Mouse (Mus musculus): ENCODE data around the gene Pagr1a. TPM values are rescaled to one million over a fixed set of nuclear protein-coding genes. Genes with fewer than 3 reads are reported as not detected.

The Pagr1a gene
- polyA plus RNA-seq, 2 experiments, result 15.2 to 32.2 TPM

DNA sequence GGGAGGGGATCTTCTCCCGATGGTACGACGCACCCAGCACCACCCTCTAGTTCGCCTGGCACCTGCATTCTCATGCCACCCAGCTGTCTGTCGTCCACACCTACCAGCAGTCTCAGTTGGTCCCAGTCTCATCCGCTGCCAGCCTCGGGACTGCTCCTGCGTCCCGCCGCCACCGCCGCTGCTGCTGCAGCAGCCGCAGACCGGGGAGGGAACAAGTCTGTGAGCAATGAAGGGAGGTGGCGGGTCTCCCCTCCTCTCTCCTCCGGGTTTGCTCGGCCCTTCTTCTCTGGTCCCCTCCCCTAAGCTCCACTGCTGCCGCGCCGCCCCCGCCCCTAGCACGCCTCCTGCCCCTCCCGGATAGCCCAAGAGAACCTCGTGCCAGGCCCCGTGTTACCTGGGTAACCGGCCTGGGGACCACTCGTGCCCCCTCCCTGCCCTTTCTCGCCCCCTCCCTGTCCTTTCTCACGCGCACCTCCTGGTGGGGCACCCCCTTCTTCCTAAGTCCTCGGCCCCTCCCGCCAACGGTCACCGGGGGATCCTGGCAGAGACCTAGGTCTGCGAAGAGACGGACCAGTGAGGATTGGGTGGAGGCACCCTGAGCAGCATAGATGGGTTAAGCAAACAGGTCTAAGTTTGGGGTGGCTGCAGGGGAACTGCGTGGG is 3.9 kb upstream of the Pagr1a start, which contains the start of the genes Gm42742 and Prrt2:
Gm42742 (minus strand) TSS at position 197 of the 662 bp plus-strand sequence.
Prrt2 (minus strand) TSS at position 311 of the 662 bp plus-strand sequence.
- peak within 1 kb of the TSS; percentile 67 for H3K4me2 ChIP-seq (ENCODE audit: low read depth)
- WGBS (ENCODE audit: insufficient replicate concordance), result 2% methylated on average over 36 of the region's 37 CpGs
- ATAC-seq (ENCODE audit: insufficient read depth) (no peak), DNase-seq (ENCODE audit: low read depth in 3 of 3, low spot score in 3 of 3) (no peak)
- H3K4me1 ChIP-seq (replicated peaks; ENCODE audit: control insufficient read depth in 2 of 2, insufficient read depth in 2 of 2, low read length in 1 of 2), result peaks cover 24 to 29% of the 10 kb centered on the region in 2 experiments
- peak within 1 kb of the TSS; percentile 13 to 36 for H3K4me3 ChIP-seq (ENCODE audit: insufficient read depth in 1 of 2, low read depth in 2 of 2, low read length in 2 of 2)
- H3K27me3 ChIP-seq (ENCODE audit: control insufficient read depth, insufficient read depth, low read length), result no peaks in the 10 kb centered on the region
- TF ChIP-seq EP300 (IDR thresholded peaks at IDR 0.05; ENCODE audit: low read depth) (no peak), CTCF (IDR thresholded peaks at IDR 0.05; ENCODE audit: low read depth) (no peak)
- peak within 1 kb of the TSS; percentile 48 for H3K9ac ChIP-seq (replicated peaks)
- no peak within 1 kb of the TSS for H3K27ac ChIP-seq
- H3K9me3 ChIP-seq (ENCODE audit: control insufficient read depth, low read length), result no peaks in the 10 kb centered on the region
- peaks cover 27% of the 10 kb centered on the region for H3K36me3 ChIP-seq (replicated peaks; ENCODE audit: control insufficient read depth, insufficient read depth, low read depth)

DNA sequence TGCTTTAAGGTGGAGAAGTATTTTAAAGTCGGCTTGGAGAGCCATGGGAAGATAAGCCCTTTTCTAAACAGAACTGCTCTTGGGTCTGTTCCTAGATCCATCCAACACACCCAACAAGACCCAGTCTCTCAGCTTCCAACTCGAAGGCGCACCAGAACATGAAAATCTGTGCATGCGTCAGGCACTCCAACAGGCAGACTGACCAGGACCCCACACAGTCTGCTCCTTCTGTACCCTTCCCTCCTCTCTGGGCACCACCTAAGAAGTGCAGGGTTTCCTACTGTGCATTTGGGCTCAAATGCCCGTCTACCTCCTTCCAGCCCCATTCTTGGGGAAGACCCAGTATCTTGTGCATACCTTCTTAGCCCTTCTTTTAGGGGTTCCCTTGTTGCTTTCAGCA is 3.3 kb upstream of the Pagr1a start:
- DNase-seq (ENCODE audit: low read depth in 3 of 3, low spot score in 3 of 3) (no peak), ATAC-seq (ENCODE audit: insufficient read depth) (no peak)
- no peaks in the 10 kb centered on the region for H3K9me3 ChIP-seq (ENCODE audit: control insufficient read depth, low read length)
- no peak overlapping the region for H3K9ac ChIP-seq (replicated peaks)
- 61% methylated on average over 5 of the region's 5 CpGs for WGBS (ENCODE audit: insufficient replicate concordance)
- peak overlapping the region; percentile 7 to 36; a peak in 2 of 4 replicates for H3K4me3 ChIP-seq (ENCODE audit: insufficient read depth in 1 of 2, low read depth in 2 of 2, low read length in 2 of 2)
- H3K4me1 ChIP-seq (replicated peaks; ENCODE audit: control insufficient read depth in 2 of 2, insufficient read depth in 2 of 2, low read length in 1 of 2), result peaks cover 24 to 35% of the 10 kb centered on the region in 2 experiments
- no peaks in the 10 kb centered on the region for H3K27me3 ChIP-seq (ENCODE audit: control insufficient read depth, insufficient read depth, low read length)
- H3K27ac ChIP-seq, result no peak overlapping the region
- H3K36me3 ChIP-seq (replicated peaks; ENCODE audit: control insufficient read depth, insufficient read depth, low read depth), result peaks cover 27% of the 10 kb centered on the region
- H3K4me2 ChIP-seq (ENCODE audit: low read depth), result peak overlapping the region; percentile 67
- TF ChIP-seq CTCF (IDR thresholded peaks at IDR 0.05; ENCODE audit: low read depth) (no peak), EP300 (IDR thresholded peaks at IDR 0.05; ENCODE audit: low read depth) (no peak)

DNA sequence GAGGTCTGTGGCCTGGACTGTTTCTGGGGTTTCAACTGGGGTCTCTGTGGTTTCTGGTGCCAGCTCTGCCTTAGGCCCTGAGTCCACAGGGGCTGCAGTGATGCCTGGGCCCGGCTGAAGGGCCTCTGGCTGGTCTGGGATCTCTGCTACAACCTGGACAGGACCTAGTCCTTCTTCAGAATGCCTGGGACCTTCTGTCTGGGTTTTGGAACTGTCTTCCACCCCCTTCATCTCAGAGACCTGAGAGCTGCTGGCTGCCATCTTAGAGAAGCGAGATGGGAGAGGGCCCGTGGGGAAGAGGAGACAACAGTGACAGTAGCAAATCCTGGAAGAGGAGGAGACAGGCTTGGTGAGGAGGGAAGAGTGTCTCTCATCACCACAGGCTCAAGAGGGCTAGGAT is 2.9 kb upstream of the Pagr1a start:
- H3K9ac ChIP-seq (replicated peaks), result no peak overlapping the region
- H3K9me3 ChIP-seq (ENCODE audit: control insufficient read depth, low read length), result no peaks in the 10 kb centered on the region

DNA sequence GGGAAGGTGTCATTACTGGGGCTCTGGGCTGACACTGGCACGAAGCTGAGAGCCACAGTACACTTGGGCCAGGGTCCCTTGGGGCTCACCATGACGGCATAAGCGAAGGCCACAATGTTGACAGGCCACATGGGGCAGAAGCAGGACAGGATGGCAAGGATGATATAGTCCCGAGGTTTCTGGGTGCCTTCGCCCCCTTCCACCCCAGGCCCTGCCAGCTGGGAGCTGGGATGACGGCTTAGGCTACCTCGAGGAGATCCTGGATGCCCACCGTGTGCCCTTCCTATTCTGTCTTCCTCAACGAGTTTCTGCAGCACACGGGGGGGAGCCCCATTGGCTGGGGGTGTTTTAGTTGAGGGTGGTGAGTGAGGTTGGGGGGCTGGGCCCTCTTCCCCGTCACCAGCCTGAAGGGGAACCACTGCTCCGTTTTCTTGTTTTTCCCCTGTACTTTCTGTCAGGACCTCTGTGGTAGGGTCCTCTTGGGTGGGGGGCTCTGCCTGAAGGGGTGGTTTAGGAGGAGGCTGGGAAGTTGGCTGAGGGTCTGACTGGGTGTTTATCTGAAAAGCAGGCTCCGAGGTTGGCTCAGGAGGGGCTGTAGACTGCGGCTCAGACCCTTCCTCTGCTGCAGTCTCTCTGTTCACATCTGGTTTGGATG is 2.3 kb upstream of the Pagr1a start:
- Histone ChIP-seq H3K9me3 (ENCODE audit: control insufficient read depth, low read length) (no peaks in the 10 kb centered on the region), H3K4me2 (ENCODE audit: low read depth) (no peak overlapping the region), H3K4me1 (replicated peaks; ENCODE audit: control insufficient read depth in 2 of 2, insufficient read depth in 2 of 2, low read length in 1 of 2) (peaks cover 24 to 34% of the 10 kb centered on the region in 2 experiments), H3K36me3 (replicated peaks; ENCODE audit: control insufficient read depth, insufficient read depth, low read depth) (peaks cover 27% of the 10 kb centered on the region), H3K27me3 (ENCODE audit: control insufficient read depth, insufficient read depth, low read length) (no peaks in the 10 kb centered on the region), H3K4me3 (ENCODE audit: insufficient read depth in 1 of 2, low read depth in 2 of 2, low read length in 2 of 2) (no peak overlapping the region), H3K27ac (no peak overlapping the region), H3K9ac (replicated peaks) (no peak overlapping the region)
- DNase-seq (ENCODE audit: low read depth in 3 of 3, low spot score in 3 of 3) (no peak), ATAC-seq (ENCODE audit: insufficient read depth) (no peak)
- 69% methylated on average over 14 of the region's 14 CpGs for WGBS (ENCODE audit: insufficient replicate concordance)
- TF ChIP-seq CTCF (IDR thresholded peaks at IDR 0.05; ENCODE audit: low read depth) (no peak), EP300 (IDR thresholded peaks at IDR 0.05; ENCODE audit: low read depth) (no peak)

More for the DNA sequence above, 2.9 kb upstream of the Pagr1a start:
- Histone ChIP-seq H3K27me3 (ENCODE audit: control insufficient read depth, insufficient read depth, low read length) (no peaks in the 10 kb centered on the region), H3K36me3 (replicated peaks; ENCODE audit: control insufficient read depth, insufficient read depth, low read depth) (peaks cover 29% of the 10 kb centered on the region), H3K27ac (no peak overlapping the region), H3K4me3 (ENCODE audit: insufficient read depth in 1 of 2, low read depth in 2 of 2, low read length in 2 of 2) (no peak overlapping the region), H3K4me2 (ENCODE audit: low read depth) (no peak overlapping the region), H3K4me1 (replicated peaks; ENCODE audit: control insufficient read depth in 2 of 2, insufficient read depth in 2 of 2, low read length in 1 of 2) (peaks cover 24 to 36% of the 10 kb centered on the region in 2 experiments)
- DNase-seq (ENCODE audit: low read depth in 3 of 3, low spot score in 3 of 3) (no peak), ATAC-seq (ENCODE audit: insufficient read depth) (no peak)
- TF ChIP-seq CTCF (IDR thresholded peaks at IDR 0.05; ENCODE audit: low read depth) (no peak), EP300 (IDR thresholded peaks at IDR 0.05; ENCODE audit: low read depth) (no peak)
- WGBS (ENCODE audit: insufficient replicate concordance), result 67% methylated on average over 3 of the region's 3 CpGs
